Mouse (Mus musculus) embryonic stem cell, embryonic (primary cell): ENCODE measurements around the gene Pdcl.

Experiments used
- CTCF ChIA-PET, 4 experiments: fragments of 300-600 bp in 2 of 4; fragments of 350-600 bp in 2 of 4; sonication (Branson Sonifier 250); formaldehyde crosslinking; loops; one replicate each; lab custom pipeline; 2022; ENCODE audit warnings: inconsistent platforms in 2 of 4; lab: Charles Lee
- POLR2A ChIA-PET, 4 experiments: fragments of 300-600 bp in 2 of 4; fragments of 350-600 bp in 2 of 4; sonication (Branson Sonifier 250); formaldehyde crosslinking; loops; one replicate each; lab custom pipeline; 2022; ENCODE audit warnings: antibody characterized with exemption in 4 of 4, inconsistent platforms in 1 of 4; lab: Charles Lee

The Pdcl gene

GRCm38 (mm10) chr2:37358633-37359540 is at the start of gene Pdcl:
Gene Pdcl, minus strand, starts transcription at chr2:37359332.
- CTCF ChIA-PET, result interaction anchor here in 2 of 4 experiments (0.5 to 1.5 kb wide), 4 partner anchors 63 to 1338 kb away, joined by 3 to 6 read pairs (median 4); partner anchors contain the start of genes Crb2 (in 1 of the 2) and Rc3h2 (in 1 of the 2)
- POLR2A ChIA-PET, result interaction anchor here (0.6 to 3.1 kb wide), 62 partner anchors 8 to 1270 kb away, joined by 3 to 42 read pairs (median 5); partner anchors contain the start of genes Rabgap1 (in 3 of the 4), Rc3h2 (in 3 of the 4), Zbtb26 (in 3 of the 4) and Zbtb6 (in 3 of the 4)

- POLR2A ChIA-PET, result no interaction called here
- CTCF ChIA-PET, result interaction anchor here in 1 of 4 experiments (0.6 kb wide), 1 partner anchor 47 kb away, joined by 4 read pairs; no protein-coding TSS in a partner anchor
Observed at GRCm38 (mm10) chr2:37395539-37395938, 36.4 kb upstream of the Pdcl start.

DNA sequence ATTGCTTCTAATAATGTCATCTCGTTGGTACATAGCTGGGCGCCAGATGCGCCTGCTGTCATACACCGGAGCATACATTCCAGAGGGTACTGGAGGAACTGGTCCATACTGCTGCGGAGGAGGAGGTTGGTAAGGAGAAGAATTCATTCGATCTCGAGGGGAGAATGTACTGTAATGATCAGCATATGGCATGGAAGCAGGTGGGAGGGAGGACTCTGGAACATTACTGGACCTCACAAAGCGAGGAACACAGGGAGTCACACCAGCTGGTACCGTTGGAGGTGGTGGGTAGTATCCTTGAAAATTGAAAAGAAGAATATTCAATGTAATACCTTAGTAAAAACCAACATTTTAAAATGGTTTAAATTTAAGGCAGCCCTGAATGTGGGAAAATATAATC is 23.8 kb upstream of the Pdcl start:
- ChIA-PET POLR2A (interaction anchor here in 2 of 4 experiments (0.6 to 0.9 kb wide), 3 partner anchors 12 to 131 kb away, joined by 3 to 4 read pairs (median 3); partner anchors contain the start of gene Pdcl (in 1 of the 2)), CTCF (no interaction called here)

GRCm38 (mm10) chr2:37380189-37380588 is 21.1 kb upstream of the Pdcl start:
- CTCF ChIA-PET, result no interaction called here
- POLR2A ChIA-PET, result interaction anchor here in 1 of 4 experiments (1.0 to 1.6 kb wide), 2 partner anchors 21 to 35 kb away, joined by 3 to 4 read pairs; partner anchors contain the start of gene Pdcl

- CTCF ChIA-PET, result no interaction called here
Observed at GRCm38 (mm10) chr2:37376018-37376417, 16.9 kb upstream of the Pdcl start.

DNA sequence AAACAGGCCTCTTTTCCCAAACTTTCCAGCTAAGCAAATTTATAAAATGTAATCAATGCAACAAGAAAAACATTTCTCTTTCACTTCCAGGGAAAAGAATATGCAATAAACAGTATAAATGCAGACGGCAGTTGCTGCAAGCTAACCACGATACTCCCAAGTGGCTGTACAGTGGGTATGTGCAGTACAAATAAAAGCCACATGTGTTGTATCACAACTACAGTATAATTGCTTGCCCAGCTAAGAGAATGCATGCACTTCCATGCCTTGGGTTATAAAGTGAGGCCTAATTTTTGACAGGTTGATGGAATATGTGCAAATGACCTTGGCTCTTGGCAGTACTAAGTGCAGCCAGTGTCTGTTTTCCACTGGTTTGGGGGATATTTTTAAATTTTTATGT is 11.5 kb upstream of the Pdcl start:
- ChIA-PET POLR2A (interaction anchor here in 2 of 4 experiments (0.6 to 3.3 kb wide), 3 partner anchors 11 to 29 kb away, joined by 3 to 19 read pairs (median 3); partner anchors contain the start of gene Pdcl (in 2 of the 2)), CTCF (no interaction called here)

More at GRCm38 (mm10) chr2:37376018-37376417, 16.9 kb upstream of the Pdcl start:
- POLR2A ChIA-PET, result interaction anchor here in 1 of 4 experiments (0.5 to 2.1 kb wide), 2 partner anchors 11 to 1533 kb away, joined by 3 to 6 read pairs; no protein-coding TSS in a partner anchor

DNA sequence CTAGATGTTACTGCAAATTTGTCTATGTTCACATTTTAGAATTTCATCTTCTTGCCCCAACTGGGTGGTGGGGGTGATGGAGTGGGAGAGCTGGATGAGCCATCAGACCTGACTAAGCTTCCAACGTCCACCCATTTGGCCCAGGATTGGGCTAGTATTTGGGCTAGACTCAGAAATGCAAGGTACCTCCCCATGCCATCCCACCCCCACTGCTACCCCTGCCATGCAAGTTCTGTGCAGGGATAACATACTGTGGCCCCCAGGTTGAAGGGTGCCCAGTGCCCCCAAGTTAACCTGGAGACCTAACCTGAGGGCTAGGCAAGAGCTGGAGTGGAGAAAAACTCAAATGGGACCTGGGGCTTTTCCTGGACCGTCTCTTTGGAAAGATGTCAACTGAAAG is 776 bp upstream of the Pdcl start:
- CTCF ChIA-PET, result no interaction called here
- POLR2A ChIA-PET, result interaction anchor here in 3 of 4 experiments (0.7 to 3.1 kb wide), 13 partner anchors 9 to 125 kb away, joined by 3 to 35 read pairs (median 11); partner anchors contain the start of genes Rabgap1 (in 2 of the 3), Rc3h2 (in 2 of the 3), Zbtb26 (in 2 of the 3) and Zbtb6 (in 2 of the 3)

GRCm38 (mm10) chr2:37355571-37355970 is 3.6 kb downstream of the Pdcl start:
- ChIA-PET CTCF (no interaction called here), POLR2A (interaction anchor here in 1 of 4 experiments (1.2 kb wide), 1 partner anchor 67 kb away, joined by 3 read pairs; the partner anchor contains the start of gene Rc3h2)

DNA sequence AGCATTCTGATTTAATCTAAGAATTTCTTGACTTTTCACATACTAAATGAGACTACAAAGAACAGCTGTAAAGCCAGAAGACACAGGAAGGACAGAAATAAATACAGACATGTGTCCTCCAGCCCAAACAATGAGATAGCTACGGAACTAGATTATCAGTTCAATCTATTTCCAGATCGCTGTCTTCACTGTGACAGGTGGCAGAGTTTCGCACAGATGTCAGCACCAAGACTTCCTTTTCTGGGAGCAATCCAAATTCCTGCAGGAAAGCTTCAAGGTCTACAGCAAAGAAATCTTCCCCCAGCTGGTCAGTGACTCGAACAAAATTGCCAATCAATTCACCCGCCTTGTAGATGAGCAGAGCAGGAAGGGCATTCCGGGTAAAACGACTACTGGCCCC is 7.5 kb downstream of the Pdcl start:
- ChIA-PET POLR2A (interaction anchor here in 1 of 4 experiments (1.0 to 2.2 kb wide), 3 partner anchors 8 to 20 kb away, joined by 3 to 9 read pairs (median 3); partner anchors contain the start of gene Pdcl), CTCF (no interaction called here)

GRCm38 (mm10) chr2:37338497-37339187 is 20.5 kb downstream of the Pdcl start:
- ChIA-PET CTCF (interaction anchor here in 1 of 4 experiments (0.7 kb wide), 1 partner anchor 594 kb away, joined by 3 read pairs; no protein-coding TSS in a partner anchor), POLR2A (no interaction called here)

DNA sequence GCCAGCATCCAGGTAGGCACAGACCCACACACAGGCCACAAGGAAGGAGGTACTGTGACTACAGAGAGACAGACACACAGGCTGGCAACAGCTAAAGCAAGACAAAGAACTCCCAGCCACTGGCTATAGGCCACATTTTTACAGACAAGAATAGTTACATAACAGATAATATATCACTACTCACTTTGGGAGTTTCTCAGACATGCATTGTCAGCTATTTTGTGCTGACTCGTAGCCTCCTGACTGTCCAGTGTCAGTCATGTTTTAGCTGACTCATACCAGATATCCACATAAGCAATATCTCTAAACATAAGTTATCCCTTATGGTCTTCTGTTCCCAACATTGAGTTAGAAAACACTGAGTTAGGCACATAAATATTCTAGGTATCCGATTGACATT is 25.8 kb downstream of the Pdcl start:
- POLR2A ChIA-PET, result interaction anchor here in 1 of 4 experiments (1.0 kb wide), 1 partner anchor 26 kb away, joined by 3 read pairs; the partner anchor contains the start of gene Pdcl
- CTCF ChIA-PET, result no interaction called here

DNA sequence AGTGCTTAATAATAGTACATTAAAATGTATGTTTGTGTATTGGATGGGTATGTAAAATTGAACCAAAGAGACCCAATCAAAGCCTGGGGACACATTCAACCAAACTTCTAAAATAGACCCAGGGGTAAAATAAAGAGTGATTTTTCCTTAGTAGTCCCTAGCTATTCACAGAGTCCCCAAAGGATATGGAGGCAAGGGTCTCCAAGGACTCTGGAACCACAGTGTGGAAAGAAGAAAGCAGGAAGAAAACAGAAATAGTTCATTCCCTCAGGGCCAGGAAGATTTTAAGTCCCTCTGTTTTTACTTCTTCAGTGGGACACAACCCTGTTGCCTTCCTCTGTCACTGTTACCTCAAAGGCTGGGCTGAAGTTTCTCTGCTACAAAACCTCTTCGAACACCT is 32.9 kb downstream of the Pdcl start, which contains the start of gene Olfr368:
TSS of gene Olfr368 (plus strand) at position 301 of the 400 bp plus-strand sequence.
- ChIA-PET POLR2A (interaction anchor here in 2 of 4 experiments (0.9 to 2.0 kb wide), 3 partner anchors 33 to 43 kb away, joined by 4 to 7 read pairs (median 6); partner anchors contain the start of gene Pdcl (in 2 of the 2)), CTCF (no interaction called here)
